9 mouse cellular contexts compared by ENCODE assay signal in the genomic region with DNA sequence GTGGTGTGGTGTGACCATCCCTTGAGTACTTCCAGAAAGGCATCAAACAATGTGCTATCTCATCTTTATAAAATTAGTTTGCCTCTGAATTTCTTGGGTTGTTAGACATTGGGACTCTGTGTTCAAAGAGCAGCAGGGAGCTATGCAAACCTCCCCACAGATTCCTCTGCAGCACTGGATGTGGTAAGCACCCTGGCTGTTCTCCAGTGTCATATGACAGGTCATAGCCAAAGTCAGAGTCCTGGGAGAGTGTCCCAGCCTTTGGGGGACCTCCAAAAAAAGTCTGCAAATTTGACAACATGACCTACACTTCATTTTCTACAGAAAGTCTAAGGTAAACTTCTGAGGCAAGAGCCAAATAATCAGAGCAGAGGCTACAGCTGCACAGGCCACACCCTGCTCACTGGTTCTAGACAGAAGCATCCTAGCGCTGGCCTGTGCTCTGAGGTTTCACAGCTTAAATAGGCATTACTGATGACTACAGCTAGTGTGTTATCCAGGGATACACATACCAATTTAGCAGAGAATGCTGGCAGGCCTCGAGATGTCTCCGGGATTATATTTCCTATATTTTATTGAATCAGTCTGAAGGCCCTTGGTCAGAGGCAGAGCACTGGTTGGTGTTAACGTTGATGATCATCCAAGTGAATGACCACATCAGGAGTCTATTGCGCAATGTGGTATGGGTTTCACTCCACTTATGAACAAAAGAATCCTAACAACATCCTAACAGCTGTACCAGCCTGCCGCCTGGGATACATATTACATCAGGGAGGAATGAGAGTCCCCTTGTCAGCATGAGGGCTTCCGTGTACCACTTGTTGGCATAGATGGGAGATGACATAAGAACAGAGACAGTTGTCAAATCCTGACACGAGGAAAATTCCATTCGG.
DNase-seq lines count a peak whose midpoint lies in the region; ATAC-seq and TF ChIP-seq lines count a peak whose summit lies in the region.
"Had no signal": no experiment of that assay in that cellular context is flagged by ENCODE, and none has a peak within 500 bp of the region (broad histone marks: within the 10 kb centered on the region; RNA-seq: fewer than 3 reads in every experiment).

No protein-coding gene starts in this region.

- no peak overlapping the region for H3K9ac ChIP-seq in kidney, embryonic 14.5 days (ENCODE audit: low read depth, low read length)
- H3K9ac ChIP-seq in limb, embryonic 14.5 days (ENCODE audit: low read depth, low read length, severe bottlenecking), result no peak overlapping the region

- no peak overlapping the region for H3K4me2 ChIP-seq in kidney, embryonic 14.5 days (replicated peaks; ENCODE audit: low read depth, low read length)
- H3K4me2 ChIP-seq in limb, embryonic 14.5 days (replicated peaks; ENCODE audit: low read depth, low read length, severe bottlenecking), result no peak overlapping the region

- peak; percentile 61 for DNase-seq in kidney, adult 2 months
- DNase-seq in NIH3T3 (ENCODE audit: low read depth), result peak; percentile 79
- DNase-seq in gastrocnemius, adult 8-10 months (ENCODE audit: low spot score in 2 of 2), result peak; percentile 27 to 29
- peak; percentile 61 for DNase-seq in limb, embryonic 14.5 days (ENCODE audit: low spot score)
- no peak for DNase-seq in right cerebral cortex, adult 2 months (ENCODE audit: low spot score in 2 of 2)
- no peak for DNase-seq in left cerebral cortex, adult 9 months (ENCODE audit: low spot score in 2 of 2)
- no peak for DNase-seq in left cerebral cortex, adult 8-10 months (ENCODE audit: low spot score in 2 of 2)

- H3K9me3 ChIP-seq in kidney, embryonic 14.5 days (ENCODE audit: control insufficient read depth, low read length), result no peaks in the 10 kb centered on the region
- no peaks in the 10 kb centered on the region for H3K9me3 ChIP-seq in limb, embryonic 14.5 days (ENCODE audit: control insufficient read depth, low read length)

- ATAC-seq in kidney, embryonic 14.5 days (ENCODE audit: low FRiP score, low TSS enrichment), result no peak
- peak; percentile 85 for ATAC-seq in limb, embryonic 14.5 days (ENCODE audit: low FRiP score, low read depth)
- ATAC-seq: inflammation-experienced regulatory T-cells, adult 6 months had no signal

- no peaks in the 10 kb centered on the region for H3K4me1 ChIP-seq in kidney, adult 2 months (ENCODE audit: control insufficient read depth, insufficient read depth, low read length)
- no peaks in the 10 kb centered on the region for H3K4me1 ChIP-seq in kidney, embryonic 14.5 days (ENCODE audit: control insufficient read depth, insufficient read depth, low read length)
- no peaks in the 10 kb centered on the region for H3K4me1 ChIP-seq in limb, embryonic 14.5 days (ENCODE audit: control insufficient read depth, insufficient read depth, low read length)

- no peaks in the 10 kb centered on the region for H3K27me3 ChIP-seq in kidney, adult 2 months (replicated peaks; ENCODE audit: control insufficient read depth, insufficient read depth, low read length)
- H3K27me3 ChIP-seq in kidney, embryonic 14.5 days (ENCODE audit: control insufficient read depth, insufficient read depth, low read length), result no peaks in the 10 kb centered on the region
- H3K27me3 ChIP-seq in limb, embryonic 14.5 days (ENCODE audit: control insufficient read depth, insufficient read depth, low read length), result no peaks in the 10 kb centered on the region

- TF ChIP-seq POLR2A in kidney, adult 2 months (IDR thresholded peaks at IDR 0.05; ENCODE audit: low read depth, low read length), result no peak
- TF ChIP-seq POLR2A in limb, embryonic 14.5 days (IDR thresholded peaks at IDR 0.05; ENCODE audit: borderline replicate concordance, extremely low read depth, insufficient read depth, insufficient read length), result no peak

- H3K36me3 ChIP-seq in kidney, adult 2 months (ENCODE audit: control insufficient read depth, insufficient read depth, low read length), result no peaks in the 10 kb centered on the region
- H3K36me3 ChIP-seq in kidney, embryonic 14.5 days (ENCODE audit: control insufficient read depth, insufficient read depth, low read length), result no peaks in the 10 kb centered on the region
- no peaks in the 10 kb centered on the region for H3K36me3 ChIP-seq in limb, embryonic 14.5 days (ENCODE audit: control insufficient read depth, insufficient read depth, low read length)

- WGBS in kidney, adult 2 months, result 74% methylated on average over 9 of the region's 9 CpGs
- 88% methylated on average over 9 of the region's 9 CpGs for WGBS in kidney, embryonic 14.5 days
- WGBS in limb, embryonic 14.5 days, result 79% methylated on average over 9 of the region's 9 CpGs

- no peak for TF ChIP-seq CTCF in kidney, adult 2 months (conservative IDR thresholded peaks at IDR 0.05; ENCODE audit: insufficient read depth, insufficient read length, low read depth, low read length)

- no peak overlapping the region for H3K4me3 ChIP-seq in kidney, adult 2 months (ENCODE audit: insufficient read depth, low read depth, low read length)
- H3K4me3 ChIP-seq in kidney, embryonic 14.5 days (ENCODE audit: low read length), result no peak overlapping the region
- no peak overlapping the region for H3K4me3 ChIP-seq in limb, embryonic 14.5 days (replicated peaks; ENCODE audit: low read length)

- no peak overlapping the region for H3K27ac ChIP-seq in kidney, adult 2 months (ENCODE audit: insufficient read depth, low read depth, low read length)
- H3K27ac ChIP-seq in kidney, embryonic 14.5 days (ENCODE audit: low read depth, low read length), result no peak overlapping the region
- H3K27ac ChIP-seq in limb, embryonic 14.5 days (replicated peaks; ENCODE audit: low read depth, low read length), result 0 out of 2 replicates have a peak overlapping the region, but pooled peaks have one; percentile 34

Comparison
In these comparisons a context has a peak if more than half of its experiments do, and no peak if none do; other contexts are left out.
1. DNase-seq: peak in kidney, adult 2 months (single experiment), NIH3T3 (single experiment), gastrocnemius, adult 8-10 months (2 of 2) and limb, embryonic 14.5 days (single experiment); none in right cerebral cortex, adult 2 months (0 of 2), left cerebral cortex, adult 9 months (0 of 2) and left cerebral cortex, adult 8-10 months (0 of 2).